Mouse (Mus musculus): ENCODE results near the gene Selenov. TPM values are rescaled to one million over a fixed set of nuclear protein-coding genes. Genes with fewer than 3 reads are reported as not detected.
"Not testable (repeated sequence)": the region's sequence is repeated elsewhere in the genome, so short reads cannot be mapped to it uniquely, and the experiment has no call there.

Gene Selenov
- polyA plus RNA-seq, 1 experiment from 2014 or later: 0.52 TPM

GRCm38 (mm10) chr7:28255476-28255875 lies 35.5 kb downstream of the Selenov start:
- WGBS: 83% methylated on average over 6 of the region's 6 CpGs
- Histone ChIP-seq H3K9ac (ENCODE audit: low read depth, low read length) (no peak overlapping the region), H3K36me3 (ENCODE audit: control insufficient read depth, insufficient read depth, low read length) (no peaks in the 10 kb centered on the region), H3K4me3 (ENCODE audit: low read depth, low read length) (no peak overlapping the region), H3K27ac (ENCODE audit: low read depth, low read length) (no peak overlapping the region), H3K4me2 (replicated peaks; ENCODE audit: low read depth, low read length) (no peak overlapping the region), H3K9me3 (ENCODE audit: control insufficient read depth, low read length) (no peaks in the 10 kb centered on the region), H3K27me3 (ENCODE audit: control insufficient read depth, insufficient read depth, low read length) (no peaks in the 10 kb centered on the region), H3K4me1 (replicated peaks; ENCODE audit: control insufficient read depth, insufficient read depth, low read length) (no peaks in the 10 kb centered on the region)
- DNase-seq (ENCODE audit: low spot score): peak; percentile 18
- ATAC-seq (ENCODE audit: low FRiP score): no peak

GRCm38 (mm10) chr7:28254591-28254990 lies 36.4 kb downstream of the Selenov start:
- Histone ChIP-seq H3K9me3 (ENCODE audit: control insufficient read depth, low read length) (no peaks in the 10 kb centered on the region), H3K27ac (ENCODE audit: low read depth, low read length) (no peak overlapping the region), H3K4me3 (ENCODE audit: low read depth, low read length) (no peak overlapping the region), H3K4me1 (replicated peaks; ENCODE audit: control insufficient read depth, insufficient read depth, low read length) (no peaks in the 10 kb centered on the region), H3K9ac (ENCODE audit: low read depth, low read length) (no peak overlapping the region), H3K4me2 (replicated peaks; ENCODE audit: low read depth, low read length) (no peak overlapping the region), H3K27me3 (ENCODE audit: control insufficient read depth, insufficient read depth, low read length) (no peaks in the 10 kb centered on the region), H3K36me3 (ENCODE audit: control insufficient read depth, insufficient read depth, low read length) (no peaks in the 10 kb centered on the region)
- DNase-seq (ENCODE audit: low spot score): no peak
- no peak for ATAC-seq (ENCODE audit: low FRiP score)
- WGBS: 91% methylated on average over 6 of the region's 6 CpGs

- ATAC-seq (ENCODE audit: low FRiP score): no peak
- no peaks in the 10 kb centered on the region for H3K27me3 ChIP-seq (ENCODE audit: control insufficient read depth, insufficient read depth, low read length)
- no peaks in the 10 kb centered on the region for H3K9me3 ChIP-seq (ENCODE audit: control insufficient read depth, low read length)
- no peak overlapping the region for H3K27ac ChIP-seq (ENCODE audit: low read depth, low read length)
- no peak overlapping the region for H3K4me3 ChIP-seq (ENCODE audit: low read depth, low read length)
- WGBS: 90% methylated on average over 17 of the region's 17 CpGs
- DNase-seq (ENCODE audit: low spot score): no peak
- H3K4me1 ChIP-seq (replicated peaks; ENCODE audit: control insufficient read depth, insufficient read depth, low read length): no peaks in the 10 kb centered on the region
- H3K4me2 ChIP-seq (replicated peaks; ENCODE audit: low read depth, low read length): no peak overlapping the region
- no peak overlapping the region for H3K9ac ChIP-seq (ENCODE audit: low read depth, low read length)
- no peaks in the 10 kb centered on the region for H3K36me3 ChIP-seq (ENCODE audit: control insufficient read depth, insufficient read depth, low read length)
Measured at GRCm38 (mm10) chr7:28251976-28252375, 39.0 kb downstream of the Selenov start.

GRCm38 (mm10) chr7:28248957-28249356 lies 42.0 kb downstream of the Selenov start:
- H3K36me3 ChIP-seq (ENCODE audit: control insufficient read depth, insufficient read depth, low read length): no peaks in the 10 kb centered on the region
- no peak overlapping the region for H3K4me3 ChIP-seq (ENCODE audit: low read depth, low read length)
- no peak overlapping the region for H3K9ac ChIP-seq (ENCODE audit: low read depth, low read length)
- H3K4me1 ChIP-seq (replicated peaks; ENCODE audit: control insufficient read depth, insufficient read depth, low read length): no peaks in the 10 kb centered on the region
- DNase-seq (ENCODE audit: low spot score) (no peak), ATAC-seq (ENCODE audit: low FRiP score) (no peak)
- H3K4me2 ChIP-seq (replicated peaks; ENCODE audit: low read depth, low read length): no peak overlapping the region
- no peaks in the 10 kb centered on the region for H3K27me3 ChIP-seq (ENCODE audit: control insufficient read depth, insufficient read depth, low read length)
- no peaks in the 10 kb centered on the region for H3K9me3 ChIP-seq (ENCODE audit: control insufficient read depth, low read length)
- H3K27ac ChIP-seq (ENCODE audit: low read depth, low read length): no peak overlapping the region
- WGBS: 89% methylated on average over 3 of the region's 3 CpGs

DNA sequence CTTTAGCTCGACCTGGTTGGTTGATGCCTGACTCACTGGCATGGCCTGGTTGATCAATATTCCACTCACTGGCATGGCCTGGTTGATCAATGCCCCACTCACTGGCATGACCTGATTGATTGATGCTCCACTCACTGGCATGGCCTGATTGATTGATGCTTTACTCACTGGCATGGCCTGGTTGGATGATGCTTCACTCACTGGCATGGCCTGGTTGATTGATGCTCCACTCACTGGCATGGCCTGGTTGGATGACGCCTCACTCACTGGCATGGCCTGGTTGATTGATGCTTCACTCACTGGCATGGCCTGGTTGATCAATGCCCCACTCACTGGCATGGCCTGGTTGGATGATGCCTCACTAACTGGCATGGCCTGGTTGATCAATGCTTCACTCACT lies 47.0 kb downstream of the Selenov start:
- H3K27me3 ChIP-seq (ENCODE audit: control insufficient read depth, insufficient read depth, low read length); H3K9ac ChIP-seq (ENCODE audit: low read depth, low read length); H3K36me3 ChIP-seq (ENCODE audit: control insufficient read depth, insufficient read depth, low read length); ATAC-seq (ENCODE audit: low FRiP score); H3K4me3 ChIP-seq (ENCODE audit: low read depth, low read length); H3K4me2 ChIP-seq (replicated peaks; ENCODE audit: low read depth, low read length); H3K4me1 ChIP-seq (replicated peaks; ENCODE audit: control insufficient read depth, insufficient read depth, low read length); DNase-seq (ENCODE audit: low spot score); H3K27ac ChIP-seq (ENCODE audit: low read depth, low read length); H3K9me3 ChIP-seq (ENCODE audit: control insufficient read depth, low read length): not testable (repeated sequence)
- WGBS: 80% methylated on average over 2 of the region's 2 CpGs

Other genes with a start within 250 kb of the Selenov start
- 415 and 426 TPM in 2 replicates for gene Psmc4, start 241.1 kb downstream of the Selenov start, polyA plus RNA-seq (2014; fragmentation: Nextera tagmentation; extraction: Ambion mirVana)
- gene Fcgbp, start 219.9 kb downstream of the Selenov start, polyA plus RNA-seq (2014; fragmentation: Nextera tagmentation; extraction: Ambion mirVana): 0.27 and 0.43 TPM in 2 replicates
- gene 9530053A07Rik, start 161.7 kb downstream of the Selenov start, polyA plus RNA-seq (2014; fragmentation: Nextera tagmentation; extraction: Ambion mirVana): 0.05 and 0.07 TPM in 2 replicates
- 38.3 and 45.9 TPM in 2 replicates for gene Fbl, start 121.5 kb downstream of the Selenov start, polyA plus RNA-seq (2014; fragmentation: Nextera tagmentation; extraction: Ambion mirVana)
- gene Dyrk1b, start 111.7 kb downstream of the Selenov start, polyA plus RNA-seq (2014; fragmentation: Nextera tagmentation; extraction: Ambion mirVana): 18.1 and 23.5 TPM in 2 replicates
- gene Eid2, start 23.3 kb downstream of the Selenov start, polyA plus RNA-seq (2014; fragmentation: Nextera tagmentation; extraction: Ambion mirVana): 7.2 and 12.7 TPM in 2 replicates
- gene Eid2b, start 13.4 kb downstream of the Selenov start, polyA plus RNA-seq (2014; fragmentation: Nextera tagmentation; extraction: Ambion mirVana): 17.4 and 19.0 TPM in 2 replicates
- 77.4 and 86.1 TPM in 2 replicates for gene Dll3, start 11.1 kb upstream of the Selenov start, polyA plus RNA-seq (2014; fragmentation: Nextera tagmentation; extraction: Ambion mirVana)
- 189 and 201 TPM in 2 replicates for gene Timm50, start 20.9 kb upstream of the Selenov start, polyA plus RNA-seq (2014; fragmentation: Nextera tagmentation; extraction: Ambion mirVana)
- gene Supt5, start 47.6 kb upstream of the Selenov start, polyA plus RNA-seq (2014; fragmentation: Nextera tagmentation; extraction: Ambion mirVana): 68.0 and 74.9 TPM in 2 replicates
- gene Rps16, start 59.5 kb upstream of the Selenov start, polyA plus RNA-seq (2014; fragmentation: Nextera tagmentation; extraction: Ambion mirVana): 746 and 776 TPM in 2 replicates
- 39.5 and 48.0 TPM in 2 replicates for gene Plekhg2, start 81.4 kb upstream of the Selenov start, polyA plus RNA-seq (2014; fragmentation: Nextera tagmentation; extraction: Ambion mirVana)
- 3.4 and 3.9 TPM in 2 replicates for gene Zfp36, start 89.1 kb upstream of the Selenov start, polyA plus RNA-seq (2014; fragmentation: Nextera tagmentation; extraction: Ambion mirVana)
- 47.6 and 49.7 TPM in 2 replicates for gene Med29, start 101.5 kb upstream of the Selenov start, polyA plus RNA-seq (2014; fragmentation: Nextera tagmentation; extraction: Ambion mirVana)
- 77.6 and 79.9 TPM in 2 replicates for gene Paf1, start 101.8 kb upstream of the Selenov start, polyA plus RNA-seq (2014; fragmentation: Nextera tagmentation; extraction: Ambion mirVana)
- gene Gmfg, start 146.3 kb upstream of the Selenov start, polyA plus RNA-seq (2014; fragmentation: Nextera tagmentation; extraction: Ambion mirVana): 6.5 and 8.7 TPM in 2 replicates
- 5.8 and 6.6 TPM in 2 replicates for gene Lrfn1, start 160.8 kb upstream of the Selenov start, polyA plus RNA-seq (2014; fragmentation: Nextera tagmentation; extraction: Ambion mirVana)
- not detected in 2 replicates for gene Ifnl2, start 219.3 kb upstream of the Selenov start, polyA plus RNA-seq (2014; fragmentation: Nextera tagmentation; extraction: Ambion mirVana)
- gene Ifnl3, start 231.7 kb upstream of the Selenov start, polyA plus RNA-seq (2014; fragmentation: Nextera tagmentation; extraction: Ambion mirVana): not detected in 2 replicates
- not detected in 2 replicates for gene Sycn, start 249.7 kb upstream of the Selenov start, polyA plus RNA-seq (2014; fragmentation: Nextera tagmentation; extraction: Ambion mirVana)